7 mouse cellular contexts compared by ENCODE assay signal in the genomic region with DNA sequence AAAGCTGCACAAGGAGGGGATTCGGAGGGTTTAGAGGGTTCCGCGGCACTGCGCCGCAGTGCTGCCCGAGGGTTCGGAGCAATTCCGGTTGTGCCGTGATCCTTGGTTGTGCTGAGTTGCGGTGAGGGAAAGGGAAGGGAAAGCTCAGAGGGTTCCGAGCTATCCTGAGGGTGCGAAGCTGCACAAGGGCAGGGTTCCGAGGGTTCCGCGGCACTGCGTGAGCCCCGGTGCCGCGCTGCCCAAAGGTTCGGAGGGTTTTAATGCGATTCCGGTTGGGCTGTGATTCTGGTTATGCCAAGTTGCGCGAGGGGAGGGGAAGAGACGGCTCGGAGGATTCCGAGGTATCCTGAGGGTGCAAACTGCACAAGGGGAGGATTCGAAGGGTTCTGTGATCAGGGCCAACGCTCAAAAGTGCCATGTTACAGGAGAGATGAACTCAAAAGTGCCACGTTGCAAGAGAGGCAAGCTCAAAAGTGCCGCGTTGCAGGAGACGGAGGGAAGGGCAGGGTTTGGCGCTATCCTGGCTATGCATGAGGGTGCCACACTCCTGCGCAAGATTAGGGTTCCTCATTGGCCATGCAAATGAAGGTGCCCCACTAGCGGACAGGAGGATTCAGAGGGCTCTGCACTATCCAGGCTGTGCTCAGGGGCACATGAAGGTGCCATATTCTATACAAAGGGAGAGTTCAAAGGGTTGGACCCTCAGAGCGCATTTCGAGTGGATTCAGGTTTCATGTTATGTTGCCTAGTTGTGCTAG. TPM values are rescaled to one million over a fixed set of nuclear protein-coding genes. Genes with fewer than 3 reads are reported as not detected.
DNase-seq lines count a peak whose midpoint lies in the region; ATAC-seq lines count a peak whose summit lies in the region.

No protein-coding gene starts in this region.

- ATAC-seq in lung, embryonic 15.5 days (ENCODE audit: borderline replicate concordance, extremely low read depth, low FRiP score, low TSS enrichment) = no peak
- ATAC-seq in megakaryocyte, adult 5-6 weeks (ENCODE audit: poor library complexity, severe bottlenecking) = peak; percentile 37; the same call in 1 of the 2 replicates

- H3K27me3 ChIP-seq in lung, embryonic 15.5 days = no peaks in the 10 kb centered on the region

- 38% methylated on average over 38 of the region's 38 CpGs for WGBS in lung, embryonic 15.5 days

- H3K36me3 ChIP-seq in lung, embryonic 15.5 days = peaks cover 79% of the 10 kb centered on the region

- H3K4me3 ChIP-seq in lung, embryonic 15.5 days = peak overlapping the region; percentile 58

- H3K9me3 ChIP-seq in lung, embryonic 15.5 days = peaks cover 19% of the 10 kb centered on the region; the same call in 1 of the 2 replicates

- H3K4me2 ChIP-seq in lung, embryonic 15.5 days = peak overlapping the region; percentile 46

- H3K9ac ChIP-seq in lung, embryonic 15.5 days = peak overlapping the region; percentile 63

- H3K4me1 ChIP-seq in lung, embryonic 15.5 days = peaks cover 55% of the 10 kb centered on the region

- DNase-seq in lung, adult 18-20 months = no peak
- DNase-seq in cerebellum, postnatal 10 days = peak; percentile 32 to 42
- peak; percentile 39 for DNase-seq in heart, postnatal 4 days
- peak; percentile 48 for DNase-seq in thymus, postnatal 4 days
- DNase-seq in gastrocnemius, postnatal 10 days = no peak

- H3K27ac ChIP-seq in lung, embryonic 15.5 days = peak overlapping the region; percentile 80

RNA-seq across cellular contexts. Expression of gene Igf2r, which starts 27.1 kb away (rescaled TPM):
- 58.4 and 62.5 TPM in 2 replicates for polyA plus RNA-seq in lung, embryonic 15.5 days (2015; fragmentation: Nextera tagmentation; extraction: Ambion mirVana)
- 100 to 1,000 TPM; 318 TPM for total RNA-seq in heart, postnatal 4 days (2021)
- 0.69 and 1.9 TPM in 2 replicates for total RNA-seq in megakaryocyte, adult 5-6 weeks (2015)
- total RNA-seq in megakaryocyte, adult 5-6 weeks (2017) = 3.7 and 5.7 TPM in 2 replicates
- total RNA-seq in gastrocnemius, postnatal 10 days (2021) = 100 to 1,000 TPM in 1 of 2 experiments, 10 to 100 TPM in 1; 92.0 to 114 TPM

Comparison
In these comparisons a context has a peak if more than half of its experiments do, and no peak if none do; other contexts are left out.
1. DNase-seq: peak in cerebellum, postnatal 10 days (2 of 2), heart, postnatal 4 days (single experiment) and thymus, postnatal 4 days (single experiment); none in lung, adult 18-20 months (0 of 2) and gastrocnemius, postnatal 10 days (single experiment).
2. RNA of gene Igf2r, which starts 27.1 kb away (total RNA-seq): 318 TPM in heart, postnatal 4 days and 92.0 to 114 TPM in gastrocnemius, postnatal 10 days; 0.69 to 5.7 TPM in megakaryocyte, adult 5-6 weeks; every median in the first group is over 10 times any median in the second.